19 mouse cellular contexts compared by ENCODE assay signal in the genomic region with DNA sequence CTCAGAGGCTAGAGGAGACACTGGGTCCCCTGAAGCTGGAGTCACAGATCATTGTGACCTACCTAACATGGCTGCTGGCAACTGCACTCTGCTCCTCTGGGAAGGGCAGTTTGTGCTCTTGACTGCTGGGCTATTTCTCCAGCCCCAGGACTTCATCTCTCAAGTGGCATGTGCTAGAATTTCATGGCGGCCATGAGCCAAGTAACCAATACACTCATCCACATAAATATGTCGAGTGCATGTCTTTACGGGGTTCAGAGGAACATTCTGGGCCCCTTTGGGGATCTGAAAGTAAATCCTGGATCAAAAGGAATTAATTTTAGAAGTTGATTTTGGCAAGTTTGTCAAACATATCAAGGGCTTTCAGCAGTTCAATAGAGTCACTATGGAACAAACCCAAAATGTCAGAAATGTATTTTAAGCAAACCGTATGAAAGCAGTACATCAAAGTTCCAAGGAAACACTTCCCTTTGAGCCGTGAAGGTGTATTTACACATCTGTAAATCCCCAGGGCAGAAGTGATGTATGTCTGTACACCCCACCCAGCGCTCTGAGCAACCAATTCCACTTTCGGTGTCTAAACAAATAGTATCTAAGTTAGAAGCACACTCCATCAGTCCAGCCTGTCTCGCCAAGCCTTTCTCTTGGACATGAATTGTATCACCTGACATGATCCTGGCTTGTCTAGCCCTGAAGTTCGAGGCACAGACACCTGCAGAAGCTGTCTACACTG. TPM values are rescaled to one million over a fixed set of nuclear protein-coding genes. Genes with fewer than 3 reads are reported as not detected.
"Had no signal": no experiment of that assay in that cellular context is flagged by ENCODE, and none has a peak within 500 bp of the region (broad histone marks: within the 10 kb centered on the region; RNA-seq: fewer than 3 reads in every experiment).

No protein-coding gene starts in this region.

- H3K9me3 ChIP-seq: limb, embryonic 10.5 days; liver, embryonic 15.5 days; midbrain, embryonic 12.5 days; neural tube, embryonic 13.5 days had no signal

- H3K36me3 ChIP-seq: limb, embryonic 10.5 days; liver, embryonic 15.5 days; midbrain, embryonic 12.5 days; neural tube, embryonic 13.5 days had no signal

- DNase-seq: kidney, adult 11 months; kidney, adult 9 months; right cerebral cortex, postnatal 14 days; thymus, adult 2 months; thymus, postnatal 25 days had no signal

- H3K4me2 ChIP-seq: liver, embryonic 11.5 days; liver, embryonic 15.5 days; midbrain, embryonic 12.5 days; neural tube, embryonic 13.5 days had no signal

- H3K27me3 ChIP-seq: liver, embryonic 15.5 days; midbrain, embryonic 12.5 days; neural tube, embryonic 13.5 days had no signal

- H3K27ac ChIP-seq: hindbrain, postnatal 0 days; kidney, postnatal 0 days; limb, embryonic 10.5 days; liver, embryonic 15.5 days; midbrain, embryonic 12.5 days; neural tube, embryonic 13.5 days had no signal

- H3K9ac ChIP-seq: liver, embryonic 15.5 days; midbrain, embryonic 12.5 days; neural tube, embryonic 13.5 days had no signal

- H3K4me1 ChIP-seq: liver, embryonic 15.5 days had no signal

- ATAC-seq: hindbrain, postnatal 0 days; midbrain, embryonic 16.5 days had no signal

- H3K4me3 ChIP-seq: limb, embryonic 10.5 days; liver, embryonic 15.5 days; midbrain, embryonic 12.5 days; neural tube, embryonic 13.5 days had no signal

RNA-seq across cellular contexts. Expression of a gene that starts 45.9 kb away (rescaled TPM):
- total RNA-seq: hindbrain, postnatal 0 days; layer of hippocampus, adult 18-20 months; layer of hippocampus, postnatal 10 days; megakaryocyte, adult 5-6 weeks had no signal
- polyA plus RNA-seq: hindbrain, postnatal 0 days; intestine, embryonic 14.5 days; kidney, postnatal 0 days; limb, embryonic 10.5 days; limb, embryonic 14.5 days; liver, embryonic 11.5 days; liver, embryonic 15.5 days; midbrain, embryonic 12.5 days; midbrain, embryonic 16.5 days; neural tube, embryonic 13.5 days; urinary bladder, adult 2 months had no signal
